Mouse (Mus musculus): ENCODE results near the gene Akr1b3. TPM values are rescaled to one million over a fixed set of nuclear protein-coding genes. Genes with fewer than 3 reads are reported as not detected.

Gene Akr1b3
- polyA plus RNA-seq (2015; fragmentation: Illumina TruSeq; extraction: RNeasy Lipid Tissue Mini Kit (QIAGEN cat#74804); ENCODE audit: insufficient read depth, low read depth, low replicate concordance), result 31.7 TPM

DNA sequence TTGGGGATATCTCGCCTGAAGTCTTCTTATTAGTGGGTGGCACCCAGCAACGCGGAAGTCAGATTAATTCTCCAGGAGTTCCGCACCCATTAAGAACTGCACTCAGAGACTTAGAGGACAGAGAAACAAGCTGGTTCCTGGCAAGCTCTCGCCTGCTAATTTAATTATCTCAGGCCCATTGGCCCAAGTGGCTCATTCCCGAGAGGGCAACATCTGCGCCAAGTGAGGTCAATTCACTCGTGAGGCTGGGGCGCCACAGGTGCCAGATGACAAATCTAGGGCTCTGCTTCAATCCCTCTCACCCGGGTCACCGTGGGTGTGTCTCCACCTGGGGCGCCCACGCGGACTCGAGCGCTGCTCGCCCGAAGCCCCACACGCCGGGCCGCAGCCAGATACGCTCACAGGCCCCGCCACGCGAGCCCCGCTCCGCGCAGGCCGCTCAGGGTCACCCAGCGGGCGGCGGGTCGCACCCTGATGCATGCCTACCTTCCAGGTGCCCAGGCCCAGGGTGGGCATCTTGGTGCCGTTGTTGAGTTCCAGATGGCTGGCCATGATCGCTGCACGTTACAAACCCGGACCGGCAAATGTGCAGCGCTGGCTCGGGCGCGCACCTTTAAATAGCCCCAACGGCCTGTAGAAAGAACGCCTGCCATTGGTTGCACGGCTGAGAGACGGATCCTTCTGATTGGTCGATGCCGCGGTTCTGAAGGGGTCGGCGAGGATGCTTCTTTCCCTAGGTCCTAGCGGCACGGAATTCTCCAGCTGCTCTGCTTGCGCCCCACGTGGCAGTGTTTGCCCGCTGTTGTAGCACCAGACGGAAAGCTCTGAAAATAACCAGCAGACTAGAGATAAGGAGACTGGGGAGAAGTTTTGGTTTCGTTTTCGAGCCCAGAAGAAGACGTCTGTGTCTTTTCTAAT is at the start of gene Akr1b3:
Gene Akr1b3, minus strand, starts transcription at position 625 of the 918 bp plus-strand sequence.

DNA sequence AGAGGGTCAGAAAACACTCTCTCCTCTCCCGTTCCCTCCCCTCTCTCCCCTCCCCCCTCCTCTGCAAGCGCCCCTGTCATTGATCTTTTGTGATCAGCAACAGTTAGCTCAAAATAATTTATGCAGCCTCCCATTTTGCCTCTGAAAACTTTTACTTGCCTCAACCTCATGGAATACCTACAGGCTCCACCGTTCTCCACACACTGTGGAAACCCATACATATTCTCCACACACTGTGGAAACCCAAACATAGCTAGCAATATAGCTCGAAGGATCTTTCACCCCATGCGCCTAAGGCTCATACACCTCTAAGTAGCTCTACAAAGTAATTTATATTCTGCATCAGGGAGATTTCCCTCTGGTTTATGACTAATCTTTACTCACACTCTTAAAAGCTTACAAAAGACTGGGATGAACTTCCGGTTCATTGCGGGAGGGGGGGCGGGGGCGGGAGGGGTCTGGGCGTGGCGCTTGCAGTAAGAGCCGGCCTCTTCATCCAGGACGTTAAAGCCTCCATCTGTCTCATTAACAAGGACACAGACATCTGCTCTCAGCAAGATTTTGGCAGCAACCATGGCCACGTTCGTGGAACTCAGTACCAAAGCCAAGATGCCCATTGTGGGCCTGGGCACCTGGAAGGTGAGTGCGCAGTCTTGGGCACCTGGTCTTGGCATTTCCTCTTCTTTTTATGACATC is 36.5 kb upstream of the Akr1b3 start, which contains the start of gene Akr1b8:
Gene Akr1b8, plus strand, starts transcription at position 462 of the 696 bp plus-strand sequence.

Other genes with a start within 250 kb of the Akr1b3 start
- gene Slc35b4, start 140.4 kb downstream of the Akr1b3 start, polyA plus RNA-seq (2015; fragmentation: Illumina TruSeq; extraction: RNeasy Lipid Tissue Mini Kit (QIAGEN cat#74804); ENCODE audit: insufficient read depth, low read depth, low replicate concordance), result 4.1 TPM
- 3.5 TPM for gene Akr1b8, start 36.6 kb upstream of the Akr1b3 start, polyA plus RNA-seq (2015; fragmentation: Illumina TruSeq; extraction: RNeasy Lipid Tissue Mini Kit (QIAGEN cat#74804); ENCODE audit: insufficient read depth, low read depth, low replicate concordance)
- 6.6 TPM for gene Akr1b10, start 66.7 kb upstream of the Akr1b3 start, polyA plus RNA-seq (2015; fragmentation: Illumina TruSeq; extraction: RNeasy Lipid Tissue Mini Kit (QIAGEN cat#74804); ENCODE audit: insufficient read depth, low read depth, low replicate concordance)
- gene Akr1b7, start 94.9 kb upstream of the Akr1b3 start, polyA plus RNA-seq (2015; fragmentation: Illumina TruSeq; extraction: RNeasy Lipid Tissue Mini Kit (QIAGEN cat#74804); ENCODE audit: insufficient read depth, low read depth, low replicate concordance), result 1.1 TPM
- gene Bpgm, start 158.7 kb upstream of the Akr1b3 start, polyA plus RNA-seq (2015; fragmentation: Illumina TruSeq; extraction: RNeasy Lipid Tissue Mini Kit (QIAGEN cat#74804); ENCODE audit: insufficient read depth, low read depth, low replicate concordance), result 8.9 TPM